Mouse (Mus musculus) liver, adult 2 months (tissue): Measurements from ENCODE around the gene March2.

Source experiments
- CTCF ChIP-seq: fragments of 200-500 bp; IDR thresholded peaks from 2 replicates; pipeline ENCODE4 v1.5.1; 2011; ENCODE audit warnings: low read depth, low read length, control low read depth
- POLR2A ChIP-seq: fragments of 200-500 bp; IDR thresholded peaks from 2 replicates; pipeline ENCODE4 v1.6.1; 2011; ENCODE audit warnings: low read length, control low read depth; ENCODE audit not compliant: insufficient read depth; ENCODE audit errors: extremely low read depth

DNA sequence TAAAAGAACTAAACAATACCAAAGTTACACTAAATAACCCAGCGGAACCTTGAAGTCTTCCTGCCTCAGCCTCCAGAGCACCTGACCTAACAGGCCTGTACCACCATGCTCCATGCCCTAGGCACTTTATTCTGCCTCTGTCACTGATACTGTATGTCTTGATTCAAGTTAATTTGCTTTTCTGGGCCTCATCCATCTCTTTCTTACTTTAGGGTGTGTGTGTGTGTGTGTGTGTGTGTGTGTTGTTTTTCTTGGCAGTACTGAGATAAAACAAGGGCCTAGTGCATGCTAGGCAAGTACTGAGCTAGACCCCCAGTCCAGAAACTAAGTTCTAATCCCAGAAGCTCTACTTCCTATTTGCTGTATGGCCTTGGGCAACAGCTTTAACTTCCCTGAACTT, 1.2 kb downstream of the March2 start:
- TF ChIP-seq CTCF, result no peak
- TF ChIP-seq POLR2A, result no peak
